Mouse (Mus musculus) midbrain, embryonic 16.5 days (tissue): ENCODE measurements around the gene Camsap2. TPM values are rescaled to one million over a fixed set of nuclear protein-coding genes. Genes with fewer than 3 reads are reported as not detected.

Experiments used
- ATAC-seq: fragments of 200-750 bp; cut with Nextera tagmentation; 2 replicates; pipeline ENCODE4 v1.8.0; 2017; ENCODE audit warnings: moderate TSS enrichment
- H3K27ac ChIP-seq: fragments of 300-500 bp; sonication (generic); 2 replicates; pipeline ENCODE4 v1.5.1; 2014; ENCODE audit warnings: mild to moderate bottlenecking, low read length, mixed read lengths
- H3K27me3 ChIP-seq: fragments of 300-500 bp; sonication (generic); 2 replicates; pipeline ENCODE4 v1.6.1; 2014; ENCODE audit warnings: low read depth, low read length, mixed read lengths; ENCODE audit not compliant: control insufficient read depth, insufficient read depth
- H3K36me3 ChIP-seq: fragments of 300-500 bp; sonication (generic); 2 replicates; pipeline ENCODE4 v1.6.1; 2014; ENCODE audit warnings: mild to moderate bottlenecking, low read length, moderate library complexity, mixed read lengths; ENCODE audit not compliant: control insufficient read depth, insufficient read depth
- H3K4me1 ChIP-seq: fragments of 300-500 bp; sonication (generic); 2 replicates; pipeline ENCODE4 v1.6.1; 2014; ENCODE audit warnings: mild to moderate bottlenecking, low read length, mixed read lengths; ENCODE audit not compliant: control insufficient read depth, insufficient read depth
- H3K4me2 ChIP-seq: fragments of 300-500 bp; sonication (generic); 2 replicates; pipeline ENCODE4 v1.6.1; 2014; ENCODE audit warnings: mild to moderate bottlenecking, low read length, mixed read lengths
- H3K4me3 ChIP-seq: fragments of 300-500 bp; sonication (generic); 2 replicates; pipeline ENCODE4 v1.5.1; 2014; ENCODE audit warnings: low read depth, mild to moderate bottlenecking, low read length, moderate library complexity, mixed read lengths
- H3K9ac ChIP-seq: fragments of 300-500 bp; sonication (generic); 2 replicates; pipeline ENCODE4 v1.6.1; 2014; ENCODE audit warnings: low read depth, low read length, mixed read lengths
- H3K9me3 ChIP-seq: fragments of 300-500 bp; sonication (generic); replicated peaks from 2 replicates; pipeline ENCODE4 v1.6.1; 2014; ENCODE audit warnings: mild to moderate bottlenecking, low read length, mixed read lengths; ENCODE audit not compliant: control insufficient read depth, poor library complexity, severe bottlenecking
- WGBS: fragments of 180-500 bp; shearing (Covaris S2); extraction: QIAGEN DNeasy Blood & Tissue Kit; methylation state at CpG from one replicate; pipeline ENCODE4 v1.1.7; 2014; 5-methylcytosine and 5-hydroxymethylcytosine counted together
- polyA plus RNA-seq: library from polyadenylated mRNA; unstranded; fragments of >200 nt; fragmentation: Nextera tagmentation; extraction: Ambion mirVana; gene quantifications from 2 replicates; pipeline ENCODE4 v1.2.1, GENCODE M21; 2015

Camsap2 gene
- polyA plus RNA-seq, 1 experiment from 2014 or later, result 27.2 TPM

GRCm38 (mm10) chr1:136348137-136348536 is 2.2 kb upstream of the Camsap2 start:
- no peak overlapping the region for H3K27ac ChIP-seq
- H3K9ac ChIP-seq, result no peak overlapping the region
- H3K4me2 ChIP-seq, result no peak overlapping the region
- no peaks in the 10 kb centered on the region for H3K27me3 ChIP-seq
- H3K4me3 ChIP-seq, result no peak overlapping the region
- ATAC-seq, result no peak
- no peaks in the 10 kb centered on the region for H3K36me3 ChIP-seq
- 81% methylated on average over 5 of the region's 5 CpGs for WGBS
- H3K4me1 ChIP-seq, result peaks cover 12% of the 10 kb centered on the region
- H3K9me3 ChIP-seq, result no peaks in the 10 kb centered on the region

- Histone ChIP-seq H3K9ac (no peak overlapping the region), H3K4me1 (peaks cover 20% of the 10 kb centered on the region), H3K27ac (no peak overlapping the region), H3K36me3 (no peaks in the 10 kb centered on the region), H3K27me3 (no peaks in the 10 kb centered on the region), H3K4me3 (no peak overlapping the region), H3K4me2 (no peak overlapping the region), H3K9me3 (no peaks in the 10 kb centered on the region)
- ATAC-seq, result no peak
- WGBS, result 36% methylated on average over 4 of the region's 4 CpGs
These were observed 1.2 kb upstream of the Camsap2 start for GRCm38 (mm10) chr1:136347140-136347539.

- H3K4me3 ChIP-seq, result peak overlapping the region; percentile 79
- H3K9me3 ChIP-seq, result no peaks in the 10 kb centered on the region
- 3% methylated on average over 12 of the region's 12 CpGs for WGBS
- H3K27ac ChIP-seq, result peak overlapping the region; percentile 98
- peak; percentile 33 for ATAC-seq
- peak overlapping the region; percentile 87 for H3K4me2 ChIP-seq
- no peaks in the 10 kb centered on the region for H3K36me3 ChIP-seq
- H3K9ac ChIP-seq, result peak overlapping the region; percentile 89
- no peaks in the 10 kb centered on the region for H3K27me3 ChIP-seq
- peaks cover 26% of the 10 kb centered on the region for H3K4me1 ChIP-seq
These were observed 600 bp upstream of the Camsap2 start for GRCm38 (mm10) chr1:136346373-136347035.

- peak overlapping the region; percentile 98 for H3K27ac ChIP-seq
- WGBS, result under 1% methylated on average over 22 of the region's 22 CpGs
- peaks cover 34% of the 10 kb centered on the region for H3K4me1 ChIP-seq
- peak overlapping the region; percentile 89 for H3K9ac ChIP-seq
- peak overlapping the region; percentile 96 for H3K4me2 ChIP-seq
- H3K27me3 ChIP-seq, result no peaks in the 10 kb centered on the region
- H3K4me3 ChIP-seq, result peak overlapping the region; percentile 79
- no peaks in the 10 kb centered on the region for H3K36me3 ChIP-seq
- H3K9me3 ChIP-seq, result no peaks in the 10 kb centered on the region
- peak; percentile 9; the same call in 1 of the 2 replicates for ATAC-seq
These were observed 993 bp downstream of the Camsap2 start for GRCm38 (mm10) chr1:136344768-136345453.

- Histone ChIP-seq H3K4me3 (peak overlapping the region; percentile 79), H3K9me3 (no peaks in the 10 kb centered on the region), H3K27ac (no peak overlapping the region; the same call in 1 of the 2 replicates), H3K36me3 (no peaks in the 10 kb centered on the region), H3K4me2 (peak overlapping the region; percentile 96), H3K27me3 (no peaks in the 10 kb centered on the region), H3K9ac (peak overlapping the region; percentile 89), H3K4me1 (peaks cover 34% of the 10 kb centered on the region)
- no peak for ATAC-seq
- 0% methylated on average over 1 of the region's 1 CpGs for WGBS
These were observed 1.6 kb downstream of the Camsap2 start for GRCm38 (mm10) chr1:136344281-136344680.

- Histone ChIP-seq H3K27ac (no peak overlapping the region), H3K36me3 (no peaks in the 10 kb centered on the region), H3K27me3 (no peaks in the 10 kb centered on the region), H3K9me3 (no peaks in the 10 kb centered on the region), H3K4me1 (peaks cover 34% of the 10 kb centered on the region), H3K9ac (peak overlapping the region; percentile 43), H3K4me3 (peak overlapping the region; percentile 79), H3K4me2 (peak overlapping the region; percentile 96)
- WGBS, result 15% methylated on average over 7 of the region's 7 CpGs
- ATAC-seq, result no peak
These were observed 2.2 kb downstream of the Camsap2 start for GRCm38 (mm10) chr1:136343727-136344126.

GRCm38 (mm10) chr1:136340541-136340940 is 5.4 kb downstream of the Camsap2 start:
- Histone ChIP-seq H3K27me3 (no peaks in the 10 kb centered on the region), H3K4me1 (peaks cover 27% of the 10 kb centered on the region), H3K27ac (no peak overlapping the region), H3K36me3 (no peaks in the 10 kb centered on the region), H3K4me3 (no peak overlapping the region), H3K9ac (no peak overlapping the region), H3K4me2 (no peak overlapping the region), H3K9me3 (no peaks in the 10 kb centered on the region)
- WGBS, result 95% methylated on average over 3 of the region's 3 CpGs
- no peak for ATAC-seq

GRCm38 (mm10) chr1:136334743-136335142 is 11.2 kb downstream of the Camsap2 start:
- 89% methylated on average over 10 of the region's 10 CpGs for WGBS
- ATAC-seq, result peak; percentile 58; the same call in 1 of the 2 replicates
- Histone ChIP-seq H3K9me3 (no peaks in the 10 kb centered on the region), H3K36me3 (0 out of 2 replicates have a peak, but pooled peaks cover 2% of the 10 kb centered on the region), H3K4me3 (no peak overlapping the region), H3K9ac (no peak overlapping the region), H3K4me1 (peaks cover 8% of the 10 kb centered on the region), H3K4me2 (no peak overlapping the region), H3K27me3 (no peaks in the 10 kb centered on the region), H3K27ac (no peak overlapping the region)

- Histone ChIP-seq H3K9ac (no peak overlapping the region), H3K4me1 (peaks cover 8% of the 10 kb centered on the region), H3K9me3 (no peaks in the 10 kb centered on the region), H3K27me3 (no peaks in the 10 kb centered on the region), H3K36me3 (0 out of 2 replicates have a peak, but pooled peaks cover 2% of the 10 kb centered on the region), H3K4me3 (no peak overlapping the region), H3K4me2 (no peak overlapping the region), H3K27ac (no peak overlapping the region)
- WGBS, result 88% methylated on average over 3 of the region's 3 CpGs
- no peak for ATAC-seq
These were observed 12.4 kb downstream of the Camsap2 start for GRCm38 (mm10) chr1:136333512-136333911.
